Mouse (Mus musculus) urinary bladder, postnatal 4 days (tissue): ENCODE data around the gene Tmem25.
"Not testable (repeated sequence)": the region's sequence is repeated elsewhere in the genome, so short reads cannot be mapped to it uniquely, and the experiment has no call there.

Experiments
- DNase-seq, 2 experiments: peaks; one replicate each; pipeline ENCODE4 v3.0.0; 2021 to 2022; ENCODE audit warnings: low spot score in 2 of 2

Tmem25 gene

DNA sequence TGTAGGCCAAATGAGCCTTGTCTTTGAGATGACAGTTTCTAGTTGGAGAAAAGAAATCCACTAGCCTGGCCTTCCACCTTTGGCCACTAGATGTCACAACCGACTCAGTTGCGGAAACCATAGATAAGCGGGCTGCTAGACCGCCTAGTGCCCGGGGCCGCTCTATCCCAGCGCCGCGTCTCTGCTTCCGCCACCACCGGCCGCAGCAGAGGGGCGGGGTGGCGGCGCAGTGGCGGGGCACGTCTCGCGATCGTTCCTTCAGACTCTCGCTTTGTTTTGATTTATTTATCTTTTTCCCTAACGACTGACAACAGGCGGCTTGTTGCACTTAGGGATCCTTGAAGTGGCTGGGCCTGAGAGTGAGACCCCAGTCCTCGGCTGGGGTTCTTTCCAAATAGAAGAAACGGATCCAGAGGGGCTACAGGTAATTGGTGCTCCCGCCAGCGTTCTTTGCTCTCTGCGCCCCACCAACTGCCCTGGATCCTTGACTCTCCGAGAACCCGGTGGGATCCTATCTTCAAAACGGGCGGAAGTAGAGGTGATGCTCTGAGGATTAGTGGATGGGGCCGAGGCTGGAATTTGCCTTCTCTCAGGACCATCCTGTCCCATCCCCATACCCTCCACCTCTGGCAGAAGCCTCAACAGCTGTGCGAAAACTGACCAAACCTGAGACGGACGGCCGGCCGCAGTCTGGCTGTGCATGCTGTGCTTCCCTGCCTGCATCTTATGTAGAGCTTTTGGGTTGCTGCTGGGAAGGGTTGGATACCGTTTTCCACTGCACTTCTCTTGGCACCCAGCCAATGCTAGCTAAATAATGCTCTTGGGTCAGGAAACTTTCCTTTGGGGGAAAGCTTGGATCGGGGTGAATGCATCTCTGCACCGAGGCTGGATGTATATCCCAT is 26.1 kb downstream of the Tmem25 start:
- peak; percentile 90 to 92 for DNase-seq

- DNase-seq = no peak
Observed at GRCm38 (mm10) chr9:44772392-44772749, 26.7 kb downstream of the Tmem25 start.

DNA sequence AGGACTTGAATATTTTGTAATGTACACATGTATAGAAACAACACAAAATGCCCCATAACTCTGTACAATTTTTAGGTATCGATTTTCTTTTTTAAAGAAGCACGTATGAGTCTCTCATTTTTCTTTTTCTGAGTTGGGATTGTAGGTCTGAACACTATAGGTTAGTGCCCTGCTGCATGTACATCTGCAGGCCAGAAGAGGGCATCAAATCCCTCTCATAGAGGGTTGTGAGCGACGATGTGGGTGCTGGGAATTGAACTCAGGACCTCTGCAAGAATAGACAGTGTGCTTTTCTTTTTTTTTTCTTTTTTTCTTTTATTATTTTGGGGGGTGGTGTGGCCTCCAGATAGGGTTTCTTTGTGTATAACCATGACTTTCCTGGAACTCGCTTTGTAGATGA is 27.7 kb downstream of the Tmem25 start:
- no peak for DNase-seq

- not testable (repeated sequence) for DNase-seq
Observed at GRCm38 (mm10) chr9:44768029-44768394, 31.1 kb downstream of the Tmem25 start.

GRCm38 (mm10) chr9:44767101-44768028 is 31.7 kb downstream of the Tmem25 start, which contains the start of the genes Arcn1 and Ift46:
Gene Arcn1 (minus strand): TSS chr9:44767845.
Gene Ift46 (plus strand): TSS chr9:44767908.
- DNase-seq = peak; percentile 81

GRCm38 (mm10) chr9:44760873-44761272 is 38.2 kb downstream of the Tmem25 start:
- DNase-seq = no peak

GRCm38 (mm10) chr9:44748473-44748872 is 50.6 kb downstream of the Tmem25 start:
- DNase-seq = no peak

DNA sequence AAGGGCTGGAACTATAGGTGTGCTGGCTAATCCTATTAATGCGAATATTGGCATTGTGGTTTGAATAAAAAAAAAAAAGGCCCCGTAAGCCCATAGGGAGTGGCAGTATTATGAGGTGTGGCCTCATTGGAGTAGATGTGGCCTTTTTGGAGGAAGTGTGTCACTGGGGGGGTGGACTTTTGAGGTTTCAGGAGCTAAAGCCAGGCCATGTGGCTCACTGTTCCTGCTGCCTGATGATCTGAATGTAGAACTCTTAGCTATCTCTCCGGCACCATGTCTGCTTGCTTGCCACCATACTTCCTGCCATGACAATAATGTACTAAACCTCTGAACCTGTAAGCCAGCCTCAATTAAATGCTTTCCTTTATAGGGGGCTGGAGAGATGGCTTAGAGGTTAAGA is 51.8 kb downstream of the Tmem25 start:
- DNase-seq = no peak

DNA sequence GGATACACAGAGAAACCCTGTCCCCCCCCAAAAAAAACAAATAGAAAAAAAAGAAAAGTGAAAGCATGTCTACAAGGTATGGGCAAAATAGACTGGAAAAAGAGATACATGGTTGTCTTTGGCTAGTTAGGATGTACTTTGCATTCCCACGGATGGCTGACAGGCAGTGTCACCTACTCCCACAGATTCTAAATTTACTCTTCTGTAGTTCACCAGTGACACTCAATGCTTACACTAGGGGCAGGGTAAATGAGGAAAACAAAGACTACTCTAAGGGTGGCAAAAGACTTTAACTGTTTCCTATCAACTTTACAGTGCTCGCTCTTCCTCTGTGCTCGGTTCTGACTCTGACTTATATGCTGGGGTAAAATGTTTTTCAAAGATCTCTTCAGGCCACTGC is 52.4 kb downstream of the Tmem25 start:
- DNase-seq = no peak

DNA sequence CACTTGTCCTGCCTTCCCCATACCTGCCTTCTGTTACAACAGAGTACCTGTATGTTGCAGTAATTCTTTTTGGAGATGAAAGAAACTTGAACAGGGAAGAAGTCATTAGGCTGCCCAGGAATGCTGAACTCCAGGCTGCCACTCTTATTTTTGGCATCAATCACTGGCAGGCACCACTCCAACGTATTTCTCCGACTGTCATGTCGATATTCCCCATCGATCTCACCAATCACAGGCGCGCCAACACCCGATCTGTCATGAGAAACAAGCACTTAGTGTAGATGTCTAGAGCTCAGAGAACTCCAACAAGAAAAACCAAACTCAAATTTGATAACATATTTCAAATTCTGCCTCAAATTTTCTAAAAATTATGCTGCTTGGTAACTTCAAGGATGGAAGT is 53.7 kb downstream of the Tmem25 start:
- no peak for DNase-seq
